8 mouse cellular contexts compared by ENCODE assay signal in genomic region chr15:102624291-102624969, GRCm38 (mm10). TPM values are rescaled to one million over a fixed set of nuclear protein-coding genes. Genes with fewer than 3 reads are reported as not detected.
A peak's percentile ranks its signal among the peaks of the same experiment; 100 is the strongest.
DNase-seq lines count a peak whose midpoint lies in the region; ATAC-seq and TF ChIP-seq lines count a peak whose summit lies in the region.

No protein-coding gene starts in this region.

- no peak for ATAC-seq in embryonic facial prominence, embryonic 13.5 days (ENCODE audit: insufficient number of reproducible peaks, insufficient read depth, low FRiP score, low TSS enrichment, low read depth)
- ATAC-seq in heart, embryonic 15.5 days (replicated peaks; ENCODE audit: insufficient number of reproducible peaks, insufficient read depth, low FRiP score, low read depth), result no peak
- no peak for ATAC-seq in limb, embryonic 11.5 days (ENCODE audit: insufficient number of reproducible peaks, low FRiP score, low TSS enrichment, low read depth)
- ATAC-seq in midbrain, embryonic 15.5 days (replicated peaks), result peak; percentile 1; the same call in 1 of the 2 replicates

- no peak for DNase-seq in liver, adult 2 months (ENCODE audit: extremely low read depth, low read depth, low spot score)
- DNase-seq in liver, result no peak
- peak; percentile 2 to 28 for DNase-seq in adrenal gland, postnatal 36 days
- no peak for DNase-seq in limb, embryonic 11.5 days (ENCODE audit: low spot score)
- no peak for DNase-seq in T-cell, adult 2 months (ENCODE audit: low spot score)

- H3K4me1 ChIP-seq in liver, adult 2 months (ENCODE audit: control insufficient read depth, insufficient read depth, low read length), result peaks cover 13% of the 10 kb centered on the region
- peaks cover 21% of the 10 kb centered on the region for H3K4me1 ChIP-seq in embryonic facial prominence, embryonic 13.5 days
- peaks cover 24% of the 10 kb centered on the region for H3K4me1 ChIP-seq in heart, embryonic 15.5 days (replicated peaks)
- peaks cover 10% of the 10 kb centered on the region; the same call in 1 of the 2 replicates for H3K4me1 ChIP-seq in limb, embryonic 11.5 days (ENCODE audit: control insufficient read depth, insufficient read depth, low read length)
- H3K4me1 ChIP-seq in midbrain, embryonic 15.5 days, result peaks cover 22% of the 10 kb centered on the region

- peak overlapping the region; percentile 82 for H3K27ac ChIP-seq in liver, adult 2 months (replicated peaks; ENCODE audit: insufficient read depth, low read depth, low read length)
- peak overlapping the region; percentile 99 for H3K27ac ChIP-seq in embryonic facial prominence, embryonic 13.5 days
- H3K27ac ChIP-seq in heart, embryonic 15.5 days, result peak overlapping the region; percentile 100
- peak overlapping the region; percentile 52; the same call in 1 of the 2 replicates for H3K27ac ChIP-seq in limb, embryonic 11.5 days (replicated peaks; ENCODE audit: low read depth, low read length)
- H3K27ac ChIP-seq in midbrain, embryonic 15.5 days, result peak overlapping the region; percentile 98; the same call in 1 of the 2 replicates

- H3K9me3 ChIP-seq in embryonic facial prominence, embryonic 13.5 days, result no peaks in the 10 kb centered on the region
- H3K9me3 ChIP-seq in heart, embryonic 15.5 days (replicated peaks), result no peaks in the 10 kb centered on the region
- H3K9me3 ChIP-seq in limb, embryonic 11.5 days (ENCODE audit: control insufficient read depth, low read length), result no peaks in the 10 kb centered on the region
- H3K9me3 ChIP-seq in midbrain, embryonic 15.5 days, result no peaks in the 10 kb centered on the region

- H3K27me3 ChIP-seq in liver, adult 2 months (ENCODE audit: control insufficient read depth, insufficient read depth, low read length), result no peaks in the 10 kb centered on the region
- no peaks in the 10 kb centered on the region for H3K27me3 ChIP-seq in embryonic facial prominence, embryonic 13.5 days
- no peaks in the 10 kb centered on the region for H3K27me3 ChIP-seq in heart, embryonic 15.5 days
- H3K27me3 ChIP-seq in limb, embryonic 11.5 days (ENCODE audit: control insufficient read depth, insufficient read depth, low read length), result no peaks in the 10 kb centered on the region
- H3K27me3 ChIP-seq in midbrain, embryonic 15.5 days (replicated peaks), result no peaks in the 10 kb centered on the region

- 1% methylated on average over 17 of the region's 17 CpGs for WGBS in liver, adult 2 months
- 6% methylated on average over 17 of the region's 17 CpGs for WGBS in embryonic facial prominence, embryonic 13.5 days
- WGBS in heart, embryonic 15.5 days, result 4% methylated on average over 17 of the region's 17 CpGs
- 5% methylated on average over 17 of the region's 17 CpGs for WGBS in limb, embryonic 11.5 days
- 5% methylated on average over 17 of the region's 17 CpGs for WGBS in midbrain, embryonic 15.5 days

- peak overlapping the region; percentile 81 for H3K4me2 ChIP-seq in embryonic facial prominence, embryonic 13.5 days
- peak overlapping the region; percentile 84 for H3K4me2 ChIP-seq in heart, embryonic 15.5 days
- peak overlapping the region; percentile 83 for H3K4me2 ChIP-seq in limb, embryonic 11.5 days (ENCODE audit: low read depth, severe bottlenecking)
- peak overlapping the region; percentile 77 for H3K4me2 ChIP-seq in midbrain, embryonic 15.5 days

- no peak for TF ChIP-seq CTCF in liver, adult 2 months (IDR thresholded peaks at IDR 0.05; ENCODE audit: low read depth, low read length)

- H3K9ac ChIP-seq in liver, adult 2 months (ENCODE audit: low read depth, low read length), result peak overlapping the region; percentile 77
- peak overlapping the region; percentile 86 for H3K9ac ChIP-seq in embryonic facial prominence, embryonic 13.5 days
- H3K9ac ChIP-seq in heart, embryonic 15.5 days, result peak overlapping the region; percentile 83
- peak overlapping the region; percentile 80 for H3K9ac ChIP-seq in limb, embryonic 11.5 days (ENCODE audit: low read length)
- peak overlapping the region; percentile 75 for H3K9ac ChIP-seq in midbrain, embryonic 15.5 days

- H3K36me3 ChIP-seq in liver, adult 2 months (ENCODE audit: control insufficient read depth, insufficient read depth, low read length), result 0 out of 2 replicates have a peak, but pooled peaks cover 2% of the 10 kb centered on the region
- peaks cover 8% of the 10 kb centered on the region; the same call in 1 of the 2 replicates for H3K36me3 ChIP-seq in embryonic facial prominence, embryonic 13.5 days
- H3K36me3 ChIP-seq in heart, embryonic 15.5 days, result no peaks in the 10 kb centered on the region
- no peaks in the 10 kb centered on the region for H3K36me3 ChIP-seq in limb, embryonic 11.5 days (ENCODE audit: control insufficient read depth, insufficient read depth, low read length)
- no peaks in the 10 kb centered on the region for H3K36me3 ChIP-seq in midbrain, embryonic 15.5 days (replicated peaks)

- H3K4me3 ChIP-seq in liver, adult 2 months (ENCODE audit: insufficient read depth, low read depth, low read length), result peak overlapping the region; percentile 85
- H3K4me3 ChIP-seq in embryonic facial prominence, embryonic 13.5 days, result peak overlapping the region; percentile 70
- peak overlapping the region; percentile 88 for H3K4me3 ChIP-seq in heart, embryonic 15.5 days
- peak overlapping the region; percentile 61 for H3K4me3 ChIP-seq in limb, embryonic 11.5 days (ENCODE audit: low read depth, low read length)
- peak overlapping the region; percentile 88 for H3K4me3 ChIP-seq in midbrain, embryonic 15.5 days

- peaks cover 21% of the 10 kb centered on the region; the same call in 1 of the 2 replicates for H3K79me2 ChIP-seq in liver, adult 2 months (ENCODE audit: control insufficient read depth, insufficient read depth, low read length)

- TF ChIP-seq POLR2A in liver, adult 2 months (IDR thresholded peaks at IDR 0.05; ENCODE audit: extremely low read depth, insufficient read depth, low read length), result no peak

RNA-seq across cellular contexts. Expression of gene Gm28047, which starts 0.4 kb away (rescaled TPM):
- total RNA-seq in liver, adult 2 months (2014; rRNA removed), result not detected in 2 replicates
- polyA plus RNA-seq in liver, adult 2 months (2012; rRNA removed), result not detected in 2 replicates
- total RNA-seq in adrenal gland, postnatal 36 days (2021), result 1 to 10 TPM; 1.2 to 1.4 TPM
- polyA plus RNA-seq in embryonic facial prominence, embryonic 13.5 days (2015; fragmentation: Nextera tagmentation; extraction: Ambion mirVana), result not detected in 2 replicates
- polyA plus RNA-seq in heart, embryonic 15.5 days (2015; fragmentation: Nextera tagmentation; extraction: Ambion mirVana), result 0.24 TPM in 1 of 2 replicates, not detected in the other
- polyA plus RNA-seq in limb, embryonic 11.5 days (2014; fragmentation: Nextera tagmentation; extraction: Ambion mirVana), result not detected in 2 replicates
- not detected in 2 replicates for polyA plus RNA-seq in midbrain, embryonic 15.5 days (2015; fragmentation: Nextera tagmentation; extraction: Ambion mirVana)

RNA-seq across cellular contexts. Expression of gene Atf7, which starts 0.8 kb away (rescaled TPM):
- total RNA-seq in liver, adult 2 months (2014; rRNA removed), result 10.1 and 12.6 TPM in 2 replicates
- polyA plus RNA-seq in liver, adult 2 months (2012; rRNA removed), result 27.8 and 41.1 TPM in 2 replicates
- 10 to 100 TPM; 65.5 to 66.3 TPM for total RNA-seq in adrenal gland, postnatal 36 days (2021)
- polyA plus RNA-seq in embryonic facial prominence, embryonic 13.5 days (2015; fragmentation: Nextera tagmentation; extraction: Ambion mirVana), result 44.9 and 46.2 TPM in 2 replicates
- polyA plus RNA-seq in heart, embryonic 15.5 days (2015; fragmentation: Nextera tagmentation; extraction: Ambion mirVana), result 26.7 and 32.7 TPM in 2 replicates
- 19.7 and 22.4 TPM in 2 replicates for polyA plus RNA-seq in limb, embryonic 11.5 days (2014; fragmentation: Nextera tagmentation; extraction: Ambion mirVana)
- polyA plus RNA-seq in midbrain, embryonic 15.5 days (2015; fragmentation: Nextera tagmentation; extraction: Ambion mirVana), result 15.6 and 20.0 TPM in 2 replicates

RNA-seq across cellular contexts. Expression of gene Atp5g2, which starts 47.7 kb away (rescaled TPM):
- total RNA-seq in liver, adult 2 months (2014; rRNA removed), result 149 and 181 TPM in 2 replicates
- polyA plus RNA-seq in liver, adult 2 months (2012; rRNA removed), result 342 and 359 TPM in 2 replicates
- 10 to 100 TPM; 16.8 to 20.8 TPM for total RNA-seq in adrenal gland, postnatal 36 days (2021)
- polyA plus RNA-seq in embryonic facial prominence, embryonic 13.5 days (2015; fragmentation: Nextera tagmentation; extraction: Ambion mirVana), result 52.6 and 56.3 TPM in 2 replicates
- 58.1 and 78.1 TPM in 2 replicates for polyA plus RNA-seq in heart, embryonic 15.5 days (2015; fragmentation: Nextera tagmentation; extraction: Ambion mirVana)
- 63.9 and 73.3 TPM in 2 replicates for polyA plus RNA-seq in limb, embryonic 11.5 days (2014; fragmentation: Nextera tagmentation; extraction: Ambion mirVana)
- 39.5 and 43.4 TPM in 2 replicates for polyA plus RNA-seq in midbrain, embryonic 15.5 days (2015; fragmentation: Nextera tagmentation; extraction: Ambion mirVana)

Comparison
In these comparisons a context has a peak if more than half of its experiments do, and no peak if none do; other contexts are left out.
1. DNase-seq: peak in adrenal gland, postnatal 36 days (2 of 2); none in liver, adult 2 months (single experiment), liver (single experiment), limb, embryonic 11.5 days (single experiment) and T-cell, adult 2 months (single experiment).
2. Peak in every context shown above with its lines, with median percentiles within 50 percentile points of each other: H3K27ac ChIP-seq, H3K4me3 ChIP-seq, H3K9ac ChIP-seq and H3K4me2 ChIP-seq.